Mouse (Mus musculus): ENCODE results near the gene Tmem259. TPM values are rescaled to one million over a fixed set of nuclear protein-coding genes. Genes with fewer than 3 reads are reported as not detected.

Tmem259 gene
- total and polyA plus RNA-seq, 3 experiments: 41.6 to 264 (median 79.8) TPM

- Histone ChIP-seq H3K27me3 (ENCODE audit: insufficient read depth, low read length) (peaks cover 7% of the 10 kb centered on the region; the same call in 1 of the 2 replicates), H3K36me3 (replicated peaks) (peaks cover 79% of the 10 kb centered on the region), H3K9me3 (replicated peaks) (peaks cover 4% of the 10 kb centered on the region)
Observed at GRCm38 (mm10) chr10:79969124-79969568, 15.0 kb downstream of the Tmem259 start.

GRCm38 (mm10) chr10:79968181-79968580, 15.9 kb downstream of the Tmem259 start:
- TF ChIP-seq TAL1 (conservative IDR thresholded peaks at IDR 0.05; ENCODE audit: low read depth, low read length) (no peak), GATA2 (IDR thresholded peaks at IDR 0.05; ENCODE audit: borderline replicate concordance, low read depth, low read length) (no peak), GATA1 (IDR thresholded peaks at IDR 0.05; ENCODE audit: borderline replicate concordance, low read length) (no peak), POLR2AphosphoS5 (IDR thresholded peaks at IDR 0.05; ENCODE audit: insufficient replicate concordance, low read depth, low read length) (no peak), CTCF (IDR thresholded peaks at IDR 0.05; ENCODE audit: low read depth, low read length) (no peak)
- ATAC-seq (ENCODE audit: extremely low read depth, insufficient number of reproducible peaks, low FRiP score, poor library complexity, severe bottlenecking) (no peak), DNase-seq (ENCODE audit: low spot score) (no peak)
- H3K27me3 ChIP-seq (ENCODE audit: insufficient read depth, low read length): peaks cover 7% of the 10 kb centered on the region; the same call in 1 of the 2 replicates
- H3K4me3 ChIP-seq (ENCODE audit: low read depth, low read length): no peak overlapping the region
- H3K4me1 ChIP-seq (ENCODE audit: insufficient read depth, low read depth, low read length): peaks cover 41% of the 10 kb centered on the region
- peaks cover 79% of the 10 kb centered on the region for H3K36me3 ChIP-seq (replicated peaks)
- H3K9me3 ChIP-seq (replicated peaks): no peaks in the 10 kb centered on the region

More at GRCm38 (mm10) chr10:79969124-79969568, 15.0 kb downstream of the Tmem259 start:
- ATAC-seq (ENCODE audit: extremely low read depth, insufficient number of reproducible peaks, low FRiP score, poor library complexity, severe bottlenecking) (no peak), DNase-seq (ENCODE audit: low spot score) (no peak)
- peaks cover 34% of the 10 kb centered on the region for H3K4me1 ChIP-seq (ENCODE audit: insufficient read depth, low read depth, low read length)
- no peak overlapping the region for H3K4me3 ChIP-seq (ENCODE audit: low read depth, low read length)
- TF ChIP-seq GATA2 (IDR thresholded peaks at IDR 0.05; ENCODE audit: borderline replicate concordance, low read depth, low read length) (no peak), POLR2AphosphoS5 (IDR thresholded peaks at IDR 0.05; ENCODE audit: insufficient replicate concordance, low read depth, low read length) (no peak), TAL1 (conservative IDR thresholded peaks at IDR 0.05; ENCODE audit: low read depth, low read length) (no peak), CTCF (IDR thresholded peaks at IDR 0.05; ENCODE audit: low read depth, low read length) (no peak), GATA1 (IDR thresholded peaks at IDR 0.05; ENCODE audit: borderline replicate concordance, low read length) (no peak)

GRCm38 (mm10) chr10:79966886-79967400, 17.2 kb downstream of the Tmem259 start:
- TF ChIP-seq CTCF (IDR thresholded peaks at IDR 0.05; ENCODE audit: low read depth, low read length) (no peak), GATA2 (IDR thresholded peaks at IDR 0.05; ENCODE audit: borderline replicate concordance, low read depth, low read length) (no peak)
- ATAC-seq (ENCODE audit: extremely low read depth, insufficient number of reproducible peaks, low FRiP score, poor library complexity, severe bottlenecking) (no peak), DNase-seq (ENCODE audit: low spot score) (no peak)
- Histone ChIP-seq H3K36me3 (replicated peaks) (peaks cover 84% of the 10 kb centered on the region), H3K4me3 (ENCODE audit: low read depth, low read length) (no peak overlapping the region), H3K27me3 (ENCODE audit: insufficient read depth, low read length) (peaks cover 3% of the 10 kb centered on the region; the same call in 1 of the 2 replicates), H3K9me3 (replicated peaks) (no peaks in the 10 kb centered on the region), H3K4me1 (ENCODE audit: insufficient read depth, low read depth, low read length) (peaks cover 51% of the 10 kb centered on the region)

GRCm38 (mm10) chr10:79965325-79965724, 18.8 kb downstream of the Tmem259 start:
- H3K36me3 ChIP-seq (replicated peaks): peaks cover 92% of the 10 kb centered on the region
- no peak for ATAC-seq (ENCODE audit: extremely low read depth, insufficient number of reproducible peaks, low FRiP score, poor library complexity, severe bottlenecking)
- peaks cover 64% of the 10 kb centered on the region for H3K4me1 ChIP-seq (ENCODE audit: insufficient read depth, low read depth, low read length)
- no peaks in the 10 kb centered on the region for H3K27me3 ChIP-seq (ENCODE audit: insufficient read depth, low read length)
- TF ChIP-seq CTCF (IDR thresholded peaks at IDR 0.05; ENCODE audit: low read depth, low read length) (no peak), TAL1 (conservative IDR thresholded peaks at IDR 0.05; ENCODE audit: low read depth, low read length) (no peak), GATA2 (IDR thresholded peaks at IDR 0.05; ENCODE audit: borderline replicate concordance, low read depth, low read length) (no peak), GATA1 (IDR thresholded peaks at IDR 0.05; ENCODE audit: borderline replicate concordance, low read length) (no peak), POLR2AphosphoS5 (IDR thresholded peaks at IDR 0.05; ENCODE audit: insufficient replicate concordance, low read depth, low read length) (no peak)
- no peak for DNase-seq (ENCODE audit: low spot score)
- H3K9me3 ChIP-seq (replicated peaks): no peaks in the 10 kb centered on the region
- H3K4me3 ChIP-seq (ENCODE audit: low read depth, low read length): no peak overlapping the region

- no peak for DNase-seq (ENCODE audit: low spot score)
- no peak overlapping the region for H3K4me3 ChIP-seq (ENCODE audit: low read depth, low read length)
- H3K9me3 ChIP-seq (replicated peaks): no peaks in the 10 kb centered on the region
- H3K27me3 ChIP-seq (ENCODE audit: insufficient read depth, low read length): no peaks in the 10 kb centered on the region
- no peak for ATAC-seq (ENCODE audit: extremely low read depth, insufficient number of reproducible peaks, low FRiP score, poor library complexity, severe bottlenecking)
- peaks cover 64% of the 10 kb centered on the region for H3K4me1 ChIP-seq (ENCODE audit: insufficient read depth, low read depth, low read length)
- H3K36me3 ChIP-seq (replicated peaks): peaks cover 91% of the 10 kb centered on the region
- TF ChIP-seq CTCF (IDR thresholded peaks at IDR 0.05; ENCODE audit: low read depth, low read length) (no peak), GATA1 (IDR thresholded peaks at IDR 0.05; ENCODE audit: borderline replicate concordance, low read length) (no peak), TAL1 (conservative IDR thresholded peaks at IDR 0.05; ENCODE audit: low read depth, low read length) (no peak)
Observed at GRCm38 (mm10) chr10:79964727-79965126, 19.4 kb downstream of the Tmem259 start.

GRCm38 (mm10) chr10:79960671-79961294, 23.3 kb downstream of the Tmem259 start:
- DNase-seq (ENCODE audit: low spot score) (no peak), ATAC-seq (ENCODE audit: extremely low read depth, insufficient number of reproducible peaks, low FRiP score, poor library complexity, severe bottlenecking) (no peak)
- peak overlapping the region; percentile 96 for H3K4me3 ChIP-seq (ENCODE audit: low read depth, low read length)
- peaks cover 52% of the 10 kb centered on the region for H3K36me3 ChIP-seq (replicated peaks)
- TF ChIP-seq POLR2AphosphoS5 (IDR thresholded peaks at IDR 0.05; ENCODE audit: insufficient replicate concordance, low read depth, low read length): no peak
- no peak for TF ChIP-seq GATA1 (IDR thresholded peaks at IDR 0.05; ENCODE audit: borderline replicate concordance, low read length)
- no peak for TF ChIP-seq TAL1 (conservative IDR thresholded peaks at IDR 0.05; ENCODE audit: low read depth, low read length)
- no peak for TF ChIP-seq GATA2 (IDR thresholded peaks at IDR 0.05; ENCODE audit: borderline replicate concordance, low read depth, low read length)
- TF ChIP-seq CTCF (IDR thresholded peaks at IDR 0.05; ENCODE audit: low read depth, low read length): no peak
- no peaks in the 10 kb centered on the region for H3K9me3 ChIP-seq (replicated peaks)
- peaks cover 5% of the 10 kb centered on the region; the same call in 1 of the 2 replicates for H3K27me3 ChIP-seq (ENCODE audit: insufficient read depth, low read length)
- H3K4me1 ChIP-seq (ENCODE audit: insufficient read depth, low read depth, low read length): peaks cover 53% of the 10 kb centered on the region
